Mouse (Mus musculus): ENCODE results near the gene Ubl4b. TPM values are rescaled to one million over a fixed set of nuclear protein-coding genes. Genes with fewer than 3 reads are reported as not detected.
A peak's percentile ranks its signal among the peaks of the same experiment; 100 is the strongest.

Ubl4b gene
- not detected in 2 replicates for polyA plus RNA-seq (2015; fragmentation: Nextera tagmentation; extraction: Ambion mirVana)

DNA sequence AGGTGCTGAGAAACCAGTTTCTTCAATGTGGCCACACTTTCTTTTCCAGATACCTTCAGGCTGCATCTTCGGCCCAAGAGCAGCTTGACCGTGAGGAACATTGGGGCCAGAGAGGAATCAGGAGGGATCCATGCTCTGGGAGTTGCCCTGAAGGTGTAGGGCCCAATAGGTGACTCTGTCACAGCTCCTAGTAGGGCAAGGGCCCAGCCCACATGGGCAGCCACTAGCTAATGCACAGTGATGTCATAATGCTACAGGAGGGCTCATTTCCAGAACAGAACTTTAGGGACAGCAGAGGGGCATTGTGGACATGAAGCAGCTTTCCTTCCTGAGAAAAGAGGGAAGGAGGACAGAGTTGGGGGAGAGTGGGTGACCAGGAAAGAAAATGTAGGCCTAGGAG, at the start of gene Ubl4b:
TSS of gene Ubl4b (minus strand) at position 232 of the 400 bp plus-strand sequence.
- Histone ChIP-seq H3K27ac (ENCODE audit: low read length) (no peak within 1 kb of the TSS), H3K9ac (replicated peaks; ENCODE audit: low read length) (no peak within 1 kb of the TSS), H3K4me1 (ENCODE audit: insufficient read depth, low read length) (no peaks in the 10 kb centered on the region), H3K4me3 (ENCODE audit: low read length) (no peak within 1 kb of the TSS), H3K4me2 (replicated peaks; ENCODE audit: low read depth, low read length) (no peak within 1 kb of the TSS), H3K36me3 (ENCODE audit: insufficient read depth, low read length) (no peaks in the 10 kb centered on the region), H3K27me3 (ENCODE audit: insufficient read depth, low read length) (peaks cover 78% of the 10 kb centered on the region), H3K9me3 (ENCODE audit: low read length) (no peaks in the 10 kb centered on the region)
- ATAC-seq (ENCODE audit: low FRiP score, low TSS enrichment): no peak
- 94% methylated on average over 2 of the region's 2 CpGs for WGBS

DNA sequence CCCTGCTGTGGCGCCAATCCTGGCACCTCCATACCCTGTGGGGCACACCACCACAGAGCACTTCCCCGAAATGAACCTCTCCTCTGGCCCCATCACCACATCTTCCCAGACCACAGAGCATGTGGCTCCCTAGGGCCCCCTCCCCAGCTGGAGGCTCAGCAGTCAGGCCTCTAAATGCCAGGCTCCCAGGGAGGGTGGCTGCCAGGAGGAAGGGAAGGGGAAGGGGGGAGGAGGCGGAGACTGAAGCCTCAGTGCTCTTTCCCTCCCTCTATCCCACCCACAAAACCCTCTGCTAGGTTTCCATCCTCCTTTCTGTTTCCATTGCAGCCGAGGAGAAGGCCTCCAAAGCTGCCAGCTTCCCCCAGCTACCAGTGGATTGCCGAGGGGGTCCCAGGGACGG, 45.3 kb upstream of the Ubl4b start:
- no peaks in the 10 kb centered on the region for H3K36me3 ChIP-seq (ENCODE audit: insufficient read depth, low read length)
- H3K27ac ChIP-seq (ENCODE audit: low read length): no peak overlapping the region
- no peak overlapping the region for H3K4me3 ChIP-seq (ENCODE audit: low read length)
- H3K9ac ChIP-seq (replicated peaks; ENCODE audit: low read length): no peak overlapping the region
- H3K9me3 ChIP-seq (ENCODE audit: low read length): no peaks in the 10 kb centered on the region
- H3K4me2 ChIP-seq (replicated peaks; ENCODE audit: low read depth, low read length): no peak overlapping the region
- ATAC-seq (ENCODE audit: low FRiP score, low TSS enrichment): no peak; the same call in 1 of the 2 replicates
- peaks cover 6% of the 10 kb centered on the region for H3K4me1 ChIP-seq (ENCODE audit: insufficient read depth, low read length)
- H3K27me3 ChIP-seq (ENCODE audit: insufficient read depth, low read length): peaks cover 66% of the 10 kb centered on the region
- 50% methylated on average over 6 of the region's 6 CpGs for WGBS

DNA sequence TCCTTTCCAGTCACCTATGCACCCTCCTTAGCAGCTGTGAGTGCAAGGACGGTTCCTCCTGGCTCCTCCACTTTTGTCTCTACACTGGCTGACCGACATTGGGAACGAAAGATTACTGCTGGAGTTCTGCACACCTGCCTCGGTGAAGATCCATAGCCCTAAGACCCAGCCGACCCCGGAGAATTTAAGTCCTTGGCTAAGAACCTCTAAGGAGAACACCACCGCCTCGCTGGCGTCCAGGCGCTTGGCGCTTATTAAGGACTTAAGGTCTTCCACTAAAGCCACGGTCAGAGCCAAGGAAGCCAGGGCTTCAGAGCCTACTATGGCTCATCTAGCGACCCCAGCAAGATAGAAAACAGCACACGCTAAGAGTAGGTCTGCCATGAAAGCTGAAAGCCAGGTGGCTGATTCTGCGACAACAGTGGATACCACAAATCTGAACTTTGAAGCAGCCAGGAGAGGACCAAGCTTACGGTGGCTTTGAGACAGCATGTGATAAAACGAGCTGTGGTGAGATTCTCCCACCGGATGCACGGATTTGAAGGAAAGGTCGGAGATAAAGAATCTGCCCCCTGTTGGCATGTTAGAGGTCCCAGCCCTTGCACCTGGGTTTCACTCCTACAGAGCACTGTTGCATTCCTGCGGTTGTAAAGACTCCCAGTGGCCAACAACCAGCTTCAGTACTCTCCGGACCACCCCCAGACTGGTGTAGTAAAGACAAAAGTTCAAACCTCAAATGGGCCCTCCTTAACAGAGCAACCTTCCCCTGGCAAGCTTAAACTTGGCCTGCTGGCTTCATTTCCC, 42.9 kb upstream of the Ubl4b start:
- H3K36me3 ChIP-seq (ENCODE audit: insufficient read depth, low read length): no peaks in the 10 kb centered on the region
- no peak for ATAC-seq (ENCODE audit: low FRiP score, low TSS enrichment)
- no peak overlapping the region for H3K4me2 ChIP-seq (replicated peaks; ENCODE audit: low read depth, low read length)
- WGBS: 7% methylated on average over 22 of the region's 22 CpGs
- no peak overlapping the region for H3K27ac ChIP-seq (ENCODE audit: low read length)
- H3K9ac ChIP-seq (replicated peaks; ENCODE audit: low read length): no peak overlapping the region
- H3K4me3 ChIP-seq (ENCODE audit: low read length): no peak overlapping the region
- H3K4me1 ChIP-seq (ENCODE audit: insufficient read depth, low read length): peaks cover 10% of the 10 kb centered on the region
- no peaks in the 10 kb centered on the region for H3K9me3 ChIP-seq (ENCODE audit: low read length)
- H3K27me3 ChIP-seq (ENCODE audit: insufficient read depth, low read length): peaks cover 81% of the 10 kb centered on the region

DNA sequence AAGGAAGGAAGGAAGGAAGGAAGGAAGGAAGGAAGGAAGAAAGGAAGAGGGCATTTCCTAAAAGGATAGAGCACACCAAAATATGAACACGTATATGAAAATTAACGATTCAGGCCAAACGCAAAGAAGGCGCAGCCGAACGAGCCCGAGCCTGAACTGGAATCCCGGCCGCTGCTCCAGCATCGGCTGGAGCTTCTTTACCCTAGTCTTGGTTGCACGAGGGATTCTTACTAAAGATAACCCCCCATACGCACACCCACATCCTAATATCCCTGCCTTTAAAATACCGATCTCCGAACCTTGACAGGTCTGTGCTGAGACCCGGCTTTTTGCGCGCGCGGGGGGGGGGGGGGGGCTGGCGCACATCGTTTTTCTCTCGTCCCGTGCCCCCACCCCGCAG, 42.3 kb upstream of the Ubl4b start:
- H3K4me3 ChIP-seq (ENCODE audit: low read length): no peak overlapping the region
- H3K9me3 ChIP-seq (ENCODE audit: low read length): no peaks in the 10 kb centered on the region
- no peaks in the 10 kb centered on the region for H3K36me3 ChIP-seq (ENCODE audit: insufficient read depth, low read length)
- no peak overlapping the region for H3K9ac ChIP-seq (replicated peaks; ENCODE audit: low read length)
- H3K27ac ChIP-seq (ENCODE audit: low read length): no peak overlapping the region
- H3K4me1 ChIP-seq (ENCODE audit: insufficient read depth, low read length): peaks cover 10% of the 10 kb centered on the region
- peaks cover 87% of the 10 kb centered on the region for H3K27me3 ChIP-seq (ENCODE audit: insufficient read depth, low read length)
- ATAC-seq (ENCODE audit: low FRiP score, low TSS enrichment): no peak
- WGBS: 3% methylated on average over 21 of the region's 24 CpGs
- H3K4me2 ChIP-seq (replicated peaks; ENCODE audit: low read depth, low read length): no peak overlapping the region

- Histone ChIP-seq H3K4me1 (ENCODE audit: insufficient read depth, low read length) (peaks cover 10% of the 10 kb centered on the region), H3K9ac (replicated peaks; ENCODE audit: low read length) (no peak overlapping the region), H3K4me2 (replicated peaks; ENCODE audit: low read depth, low read length) (no peak overlapping the region), H3K36me3 (ENCODE audit: insufficient read depth, low read length) (no peaks in the 10 kb centered on the region), H3K9me3 (ENCODE audit: low read length) (no peaks in the 10 kb centered on the region), H3K27me3 (ENCODE audit: insufficient read depth, low read length) (peaks cover 90% of the 10 kb centered on the region), H3K4me3 (ENCODE audit: low read length) (0 out of 2 replicates have a peak overlapping the region, but pooled peaks have one; percentile 11), H3K27ac (ENCODE audit: low read length) (no peak overlapping the region)
- WGBS: 1% methylated on average over 26 of the region's 26 CpGs
- ATAC-seq (ENCODE audit: low FRiP score, low TSS enrichment): no peak
Measured at GRCm38 (mm10) chr3:107596559-107596958, 41.7 kb upstream of the Ubl4b start.

- Histone ChIP-seq H3K27me3 (ENCODE audit: insufficient read depth, low read length) (peaks cover 90% of the 10 kb centered on the region), H3K4me3 (ENCODE audit: low read length) (peak overlapping the region; percentile 45; the same call in 1 of the 2 replicates), H3K9me3 (ENCODE audit: low read length) (no peaks in the 10 kb centered on the region), H3K4me2 (replicated peaks; ENCODE audit: low read depth, low read length) (no peak overlapping the region; the same call in 1 of the 2 replicates), H3K4me1 (ENCODE audit: insufficient read depth, low read length) (peaks cover 10% of the 10 kb centered on the region), H3K9ac (replicated peaks; ENCODE audit: low read length) (no peak overlapping the region), H3K36me3 (ENCODE audit: insufficient read depth, low read length) (no peaks in the 10 kb centered on the region), H3K27ac (ENCODE audit: low read length) (no peak overlapping the region)
- 2% methylated on average over 34 of the region's 34 CpGs for WGBS
- ATAC-seq (ENCODE audit: low FRiP score, low TSS enrichment): peak; percentile 27; the same call in 1 of the 2 replicates
Measured at GRCm38 (mm10) chr3:107595938-107596461, 41.1 kb upstream of the Ubl4b start.

- H3K4me1 ChIP-seq (ENCODE audit: insufficient read depth, low read length): peaks cover 10% of the 10 kb centered on the region
- WGBS: 0% methylated on average over 48 of the region's 50 CpGs
- H3K27me3 ChIP-seq (ENCODE audit: insufficient read depth, low read length): peaks cover 88% of the 10 kb centered on the region
- no peaks in the 10 kb centered on the region for H3K36me3 ChIP-seq (ENCODE audit: insufficient read depth, low read length)
- H3K4me2 ChIP-seq (replicated peaks; ENCODE audit: low read depth, low read length): peak overlapping the region; percentile 63
- H3K4me3 ChIP-seq (ENCODE audit: low read length): peak overlapping the region; percentile 45
- H3K27ac ChIP-seq (ENCODE audit: low read length): no peak overlapping the region
- no peaks in the 10 kb centered on the region for H3K9me3 ChIP-seq (ENCODE audit: low read length)
- ATAC-seq (ENCODE audit: low FRiP score, low TSS enrichment): peak; percentile 20; the same call in 1 of the 2 replicates
- peak overlapping the region; percentile 59 for H3K9ac ChIP-seq (replicated peaks; ENCODE audit: low read length)
Measured at GRCm38 (mm10) chr3:107595264-107595937, 40.5 kb upstream of the Ubl4b start.

GRCm38 (mm10) chr3:107594662-107595263, 39.9 kb upstream of the Ubl4b start, which contains the start of gene Alx3:
TSS of gene Alx3 (plus strand) at chr3:107595031.
- no peaks in the 10 kb centered on the region for H3K9me3 ChIP-seq (ENCODE audit: low read length)
- H3K27ac ChIP-seq (ENCODE audit: low read length): no peak within 1 kb of the TSS
- under 1% methylated on average over 25 of the region's 46 CpGs for WGBS
- peak within 1 kb of the TSS; percentile 59 for H3K9ac ChIP-seq (replicated peaks; ENCODE audit: low read length)
- H3K4me3 ChIP-seq (ENCODE audit: low read length): peak within 1 kb of the TSS; percentile 45
- ATAC-seq (ENCODE audit: low FRiP score, low TSS enrichment): peak; percentile 43
- H3K4me1 ChIP-seq (ENCODE audit: insufficient read depth, low read length): peaks cover 10% of the 10 kb centered on the region
- H3K4me2 ChIP-seq (replicated peaks; ENCODE audit: low read depth, low read length): peak within 1 kb of the TSS; percentile 63
- peaks cover 88% of the 10 kb centered on the region for H3K27me3 ChIP-seq (ENCODE audit: insufficient read depth, low read length)
- no peaks in the 10 kb centered on the region for H3K36me3 ChIP-seq (ENCODE audit: insufficient read depth, low read length)

GRCm38 (mm10) chr3:107593632-107594031, 38.8 kb upstream of the Ubl4b start:
- peaks cover 10% of the 10 kb centered on the region for H3K4me1 ChIP-seq (ENCODE audit: insufficient read depth, low read length)
- no peak overlapping the region for H3K4me2 ChIP-seq (replicated peaks; ENCODE audit: low read depth, low read length)
- H3K27ac ChIP-seq (ENCODE audit: low read length): no peak overlapping the region
- WGBS: 17% methylated on average over 2 of the region's 2 CpGs
- peaks cover 88% of the 10 kb centered on the region for H3K27me3 ChIP-seq (ENCODE audit: insufficient read depth, low read length)
- no peak overlapping the region for H3K9ac ChIP-seq (replicated peaks; ENCODE audit: low read length)
- no peaks in the 10 kb centered on the region for H3K9me3 ChIP-seq (ENCODE audit: low read length)
- ATAC-seq (ENCODE audit: low FRiP score, low TSS enrichment): no peak
- H3K36me3 ChIP-seq (ENCODE audit: insufficient read depth, low read length): no peaks in the 10 kb centered on the region
- H3K4me3 ChIP-seq (ENCODE audit: low read length): no peak overlapping the region

Measured in kidney, embryonic 16.5 days (tissue).